Mouse (Mus musculus) megakaryocyte, embryonic 14.5 days (primary cell): Measurements from ENCODE around the gene Fcrl5.

Experiments used
- FLI1 ChIP-seq: IDR thresholded peaks from 2 replicates; pipeline ENCODE4 v1.6.1; 2012; ENCODE audit warnings: low read length, inconsistent platforms, mixed read lengths
- GATA1 ChIP-seq: IDR thresholded peaks from 3 replicates; pipeline ENCODE4 v1.6.1; 2012; ENCODE audit warnings: mixed read lengths, low read length, inconsistent platforms, borderline replicate concordance

GRCm38 (mm10) chr3:87399906-87400305 lies 35.7 kb upstream of the Fcrl5 start:
- no peak for TF ChIP-seq FLI1
- no peak for TF ChIP-seq GATA1
